8 mouse cellular contexts compared by ENCODE assay signal in the genomic region with DNA sequence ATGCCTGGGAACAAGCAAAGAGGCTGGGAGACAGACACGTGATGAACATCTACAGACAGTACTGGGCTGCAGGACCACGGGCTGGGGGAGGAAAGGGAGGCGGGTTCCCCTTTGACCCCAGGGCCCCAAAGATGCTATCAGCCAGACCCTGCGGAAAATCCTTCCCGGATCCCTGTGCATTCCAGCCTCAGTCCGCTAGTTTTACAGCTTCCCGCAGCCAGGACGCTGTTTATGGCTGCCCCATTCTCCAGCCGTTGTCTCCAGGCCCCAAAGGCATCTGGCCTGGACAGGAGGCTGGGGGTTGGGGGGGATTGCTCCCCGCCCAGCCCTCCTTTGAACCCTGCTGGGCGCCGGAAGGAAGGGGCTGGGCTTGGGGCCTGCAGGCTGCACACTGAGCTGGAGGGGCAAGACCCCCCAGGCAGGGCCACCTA. TPM values are rescaled to one million over a fixed set of nuclear protein-coding genes. Genes with fewer than 3 reads are reported as not detected.
DNase-seq lines count a peak whose midpoint lies in the region; ATAC-seq and TF ChIP-seq lines count a peak whose summit lies in the region.

No protein-coding gene starts in this region.

- no peak for ATAC-seq in heart, embryonic 12.5 days (ENCODE audit: insufficient number of reproducible peaks, low FRiP score)
- ATAC-seq in midbrain, embryonic 11.5 days (ENCODE audit: low FRiP score), result no peak; the same call in 1 of the 2 replicates
- ATAC-seq in liver, postnatal 0 days, result no peak

- H3K4me3 ChIP-seq in heart, embryonic 12.5 days, result no peak overlapping the region
- no peak overlapping the region for H3K4me3 ChIP-seq in midbrain, embryonic 10.5 days
- H3K4me3 ChIP-seq in midbrain, embryonic 11.5 days (ENCODE audit: low read depth, low read length), result no peak overlapping the region
- no peak overlapping the region for H3K4me3 ChIP-seq in liver, postnatal 0 days (ENCODE audit: low read depth, low read length)

- H3K27ac ChIP-seq in heart, embryonic 12.5 days (ENCODE audit: poor library complexity, severe bottlenecking), result no peak overlapping the region
- H3K27ac ChIP-seq in midbrain, embryonic 10.5 days (replicated peaks), result no peak overlapping the region
- H3K27ac ChIP-seq in midbrain, embryonic 11.5 days (ENCODE audit: low read depth, low read length), result no peak overlapping the region
- no peak overlapping the region for H3K27ac ChIP-seq in liver, postnatal 0 days (ENCODE audit: low read depth)

- no peak for DNase-seq in heart, adult 9 months (ENCODE audit: low spot score in 2 of 2)
- DNase-seq in midbrain, embryonic 10.5 days (ENCODE audit: low spot score), result peak; percentile 25
- no peak for DNase-seq in midbrain, embryonic 11.5 days (ENCODE audit: low spot score, missing footprints)
- DNase-seq in liver, postnatal 0 days, result no peak
- DNase-seq in frontal cortex, postnatal 10 days (ENCODE audit: low spot score in 2 of 2), result no peak
- no peak for DNase-seq in adrenal gland, postnatal 4 days (ENCODE audit: low spot score in 2 of 2)
- DNase-seq in right cerebral cortex, postnatal 4 days, result no peak

- peak overlapping the region; percentile 22 for H3K4me2 ChIP-seq in heart, embryonic 12.5 days
- no peak overlapping the region for H3K4me2 ChIP-seq in midbrain, embryonic 11.5 days
- peak overlapping the region; percentile 23; the same call in 1 of the 2 replicates for H3K4me2 ChIP-seq in liver, postnatal 0 days (ENCODE audit: low read depth, low read length)

- no peak for TF ChIP-seq CTCF in liver, postnatal 0 days (IDR thresholded peaks at IDR 0.05; ENCODE audit: low read depth)

- 2% methylated on average over 12 of the region's 12 CpGs for WGBS in heart, embryonic 12.5 days
- WGBS in midbrain, embryonic 10.5 days, result 4% methylated on average over 12 of the region's 12 CpGs
- WGBS in midbrain, embryonic 11.5 days, result 2% methylated on average over 12 of the region's 12 CpGs
- WGBS in liver, postnatal 0 days (ENCODE audit: insufficient replicate concordance), result 9% methylated on average over 12 of the region's 12 CpGs

- peaks cover 17% of the 10 kb centered on the region for H3K4me1 ChIP-seq in heart, embryonic 12.5 days (replicated peaks)
- peaks cover 20% of the 10 kb centered on the region for H3K4me1 ChIP-seq in midbrain, embryonic 10.5 days
- no peaks in the 10 kb centered on the region; the same call in 1 of the 2 replicates for H3K4me1 ChIP-seq in midbrain, embryonic 11.5 days (ENCODE audit: control insufficient read depth, insufficient read depth, low read length)
- H3K4me1 ChIP-seq in liver, postnatal 0 days (ENCODE audit: insufficient read depth), result peaks cover 15% of the 10 kb centered on the region

- H3K27me3 ChIP-seq in heart, embryonic 12.5 days (replicated peaks), result peaks cover 94% of the 10 kb centered on the region
- H3K27me3 ChIP-seq in midbrain, embryonic 10.5 days (ENCODE audit: low read depth, poor library complexity, severe bottlenecking), result peaks cover 100% of the 10 kb centered on the region
- peaks cover 91% of the 10 kb centered on the region for H3K27me3 ChIP-seq in midbrain, embryonic 11.5 days (ENCODE audit: control insufficient read depth, insufficient read depth, low read length)
- H3K27me3 ChIP-seq in liver, postnatal 0 days (ENCODE audit: insufficient read depth, low read length), result peaks cover 80% of the 10 kb centered on the region

- no peaks in the 10 kb centered on the region for H3K36me3 ChIP-seq in heart, embryonic 12.5 days
- H3K36me3 ChIP-seq in midbrain, embryonic 10.5 days, result no peaks in the 10 kb centered on the region
- no peaks in the 10 kb centered on the region for H3K36me3 ChIP-seq in midbrain, embryonic 11.5 days (ENCODE audit: control insufficient read depth, insufficient read depth, low read length)
- H3K36me3 ChIP-seq in liver, postnatal 0 days (replicated peaks; ENCODE audit: insufficient read depth, low read length), result no peaks in the 10 kb centered on the region

- TF ChIP-seq EP300 in liver, postnatal 0 days (IDR thresholded peaks at IDR 0.05; ENCODE audit: low read depth), result no peak

- H3K9ac ChIP-seq in heart, embryonic 12.5 days, result no peak overlapping the region
- no peak overlapping the region for H3K9ac ChIP-seq in midbrain, embryonic 11.5 days (ENCODE audit: low read length)
- no peak overlapping the region for H3K9ac ChIP-seq in liver, postnatal 0 days (replicated peaks)

- H3K9me3 ChIP-seq in heart, embryonic 12.5 days (replicated peaks), result no peaks in the 10 kb centered on the region
- H3K9me3 ChIP-seq in midbrain, embryonic 10.5 days (replicated peaks), result no peaks in the 10 kb centered on the region
- H3K9me3 ChIP-seq in midbrain, embryonic 11.5 days (ENCODE audit: control insufficient read depth, low read length), result no peaks in the 10 kb centered on the region
- H3K9me3 ChIP-seq in liver, postnatal 0 days (ENCODE audit: low read length), result no peaks in the 10 kb centered on the region

RNA-seq across cellular contexts. Expression of a gene that starts 10.7 kb away (rescaled TPM):
- 17.1 and 17.4 TPM in 2 replicates for polyA plus RNA-seq in heart, embryonic 12.5 days (2016; fragmentation: Nextera tagmentation; extraction: Ambion mirVana)
- 24.6 and 26.4 TPM in 2 replicates for polyA plus RNA-seq in midbrain, embryonic 10.5 days (2016; fragmentation: Nextera tagmentation; extraction: Ambion mirVana)
- polyA plus RNA-seq in midbrain, embryonic 11.5 days (2014; fragmentation: Nextera tagmentation; extraction: Ambion mirVana), result 26.5 and 27.2 TPM in 2 replicates
- polyA plus RNA-seq in liver, postnatal 0 days (2015; fragmentation: Nextera tagmentation; extraction: Ambion mirVana), result 3.6 and 3.8 TPM in 2 replicates
- 10 to 100 TPM; 17.7 to 19.0 TPM for total RNA-seq in adrenal gland, postnatal 4 days (2021)
